ENCODE assay signal across 8 mouse cellular contexts in genomic region chr6:85936508-85937465, GRCm38 (mm10). TPM values are rescaled to one million over a fixed set of nuclear protein-coding genes. Genes with fewer than 3 reads are reported as not detected.
DNase-seq lines count a peak whose midpoint lies in the region; ATAC-seq and TF ChIP-seq lines count a peak whose summit lies in the region.
"Not testable (repeated sequence)": the region's sequence is repeated elsewhere in the genome, so short reads cannot be mapped to it uniquely, and the experiment has no call there.

No protein-coding gene starts in this region.

- H3K4me3 ChIP-seq in ES-Bruce4 (ENCODE audit: low read depth, low read length) = peak overlapping the region; percentile 51
- peak overlapping the region; percentile 46 for H3K4me3 ChIP-seq in forebrain, embryonic 12.5 days (replicated peaks)
- peak overlapping the region; percentile 59 for H3K4me3 ChIP-seq in heart, postnatal 0 days (ENCODE audit: low read depth, low read length)
- H3K4me3 ChIP-seq in liver, embryonic 15.5 days (replicated peaks) = peak overlapping the region; percentile 68
- H3K4me3 ChIP-seq in neural tube, embryonic 11.5 days (ENCODE audit: low read depth, low read length) = peak overlapping the region; percentile 35
- peak overlapping the region; percentile 37 for H3K4me3 ChIP-seq in stomach, postnatal 0 days (ENCODE audit: low read depth, low read length)

- ATAC-seq in forebrain, embryonic 12.5 days (ENCODE audit: low FRiP score) = peak; percentile 94
- ATAC-seq in heart, postnatal 0 days (ENCODE audit: insufficient read depth, low read depth) = peak; percentile 94
- peak; percentile 94 for ATAC-seq in liver, embryonic 15.5 days (ENCODE audit: insufficient read depth)
- ATAC-seq in neural tube, embryonic 11.5 days (ENCODE audit: insufficient read depth, low FRiP score, low TSS enrichment) = peak; percentile 94
- peak; percentile 97 for ATAC-seq in stomach, postnatal 0 days (ENCODE audit: low FRiP score, low TSS enrichment)

- H3K9me3 ChIP-seq in ES-Bruce4 (replicated peaks; ENCODE audit: control insufficient read depth, insufficient read depth, low read length, poor library complexity, severe bottlenecking); forebrain, embryonic 12.5 days; heart, postnatal 0 days (replicated peaks; ENCODE audit: control insufficient read depth, low read length); liver, embryonic 15.5 days (replicated peaks); neural tube, embryonic 11.5 days (ENCODE audit: control insufficient read depth, low read length); stomach, postnatal 0 days (ENCODE audit: control insufficient read depth, low read length): not testable (repeated sequence)

- peak; percentile 37 for TF ChIP-seq CTCF in ES-Bruce4 (IDR thresholded peaks at IDR 0.05; ENCODE audit: low read depth, low read length)
- peak; percentile 35 for TF ChIP-seq CTCF in heart, postnatal 0 days (IDR thresholded peaks at IDR 0.05; ENCODE audit: low read depth)
- TF ChIP-seq CTCF in stomach, postnatal 0 days (IDR thresholded peaks at IDR 0.05; ENCODE audit: low read depth) = peak; percentile 71

- H3K27ac ChIP-seq in ES-Bruce4 (ENCODE audit: insufficient read depth, low read length); neural tube, embryonic 11.5 days (ENCODE audit: low read depth, low read length): not testable (repeated sequence)
- H3K27ac ChIP-seq in forebrain, embryonic 12.5 days = peak overlapping the region; percentile 63; the same call in 1 of the 2 replicates
- H3K27ac ChIP-seq in heart, postnatal 0 days (ENCODE audit: low read depth) = peak overlapping the region; percentile 76
- peak overlapping the region; percentile 77 for H3K27ac ChIP-seq in liver, embryonic 15.5 days (replicated peaks)
- peak overlapping the region; percentile 20 for H3K27ac ChIP-seq in stomach, postnatal 0 days (replicated peaks)

- TF ChIP-seq EP300 in ES-Bruce4 (IDR thresholded peaks at IDR 0.05; ENCODE audit: insufficient read depth, low read depth, low read length); heart, postnatal 0 days (IDR thresholded peaks at IDR 0.05; ENCODE audit: low read depth); stomach, postnatal 0 days (optimal IDR thresholded peaks at IDR 0.05): not testable (repeated sequence)

- TF ChIP-seq POLR2A in ES-Bruce4 (IDR thresholded peaks at IDR 0.05; ENCODE audit: insufficient read depth, low read length) = not testable (repeated sequence)

- WGBS in forebrain, embryonic 12.5 days = 3% methylated on average over 50 of the region's 50 CpGs
- 1% methylated on average over 44 of the region's 50 CpGs for WGBS in heart, postnatal 0 days
- WGBS in liver, embryonic 15.5 days (ENCODE audit: insufficient replicate concordance) = under 1% methylated on average over 50 of the region's 50 CpGs
- 2% methylated on average over 48 of the region's 50 CpGs for WGBS in neural tube, embryonic 11.5 days
- WGBS in stomach, postnatal 0 days = 1% methylated on average over 32 of the region's 50 CpGs

- peak overlapping the region; percentile 57 for H3K4me2 ChIP-seq in forebrain, embryonic 12.5 days
- peak overlapping the region; percentile 61 for H3K4me2 ChIP-seq in heart, postnatal 0 days (ENCODE audit: low read depth, low read length)
- H3K4me2 ChIP-seq in liver, embryonic 15.5 days = peak overlapping the region; percentile 78
- peak overlapping the region; percentile 44 for H3K4me2 ChIP-seq in neural tube, embryonic 11.5 days (ENCODE audit: low read depth)
- peak overlapping the region; percentile 58 for H3K4me2 ChIP-seq in stomach, postnatal 0 days (replicated peaks; ENCODE audit: low read depth)

- not testable (repeated sequence) for H3K27me3 ChIP-seq in ES-Bruce4 (ENCODE audit: control insufficient read depth, insufficient read depth, low read length, poor library complexity, severe bottlenecking); forebrain, embryonic 12.5 days; heart, postnatal 0 days (ENCODE audit: control insufficient read depth, insufficient read depth, low read length); liver, embryonic 15.5 days; neural tube, embryonic 11.5 days (ENCODE audit: control insufficient read depth, insufficient read depth, low read length); stomach, postnatal 0 days (ENCODE audit: control insufficient read depth, insufficient read depth, low read length)

- H3K36me3 ChIP-seq in ES-Bruce4 (ENCODE audit: control insufficient read depth, insufficient read depth, low read length, poor library complexity, severe bottlenecking); forebrain, embryonic 12.5 days (replicated peaks); heart, postnatal 0 days (replicated peaks; ENCODE audit: control insufficient read depth, insufficient read depth, low read length); liver, embryonic 15.5 days (replicated peaks); neural tube, embryonic 11.5 days (ENCODE audit: control insufficient read depth, insufficient read depth, low read length); stomach, postnatal 0 days (ENCODE audit: control insufficient read depth, insufficient read depth, low read length): not testable (repeated sequence)

- DNase-seq in c-Kit-positive CD71-positive TER-119-positive erythroid progenitor cells, embryonic 14.5 days (ENCODE audit: low spot score) = peak; percentile 66
- DNase-seq in heart, postnatal 0 days (ENCODE audit: low spot score) = peak; percentile 89
- DNase-seq in kidney, postnatal 4 days = peak; percentile 85 to 91
- DNase-seq in neural tube, embryonic 11.5 days (ENCODE audit: low spot score) = peak; percentile 79
- peak; percentile 83 for DNase-seq in stomach, postnatal 0 days (ENCODE audit: low spot score)

- H3K9ac ChIP-seq in ES-Bruce4 (ENCODE audit: low read depth, poor library complexity, severe bottlenecking) = peak overlapping the region; percentile 2; the same call in 1 of the 2 replicates
- peak overlapping the region; percentile 55 for H3K9ac ChIP-seq in forebrain, embryonic 12.5 days
- peak overlapping the region; percentile 42 for H3K9ac ChIP-seq in heart, postnatal 0 days (replicated peaks; ENCODE audit: low read depth, low read length)
- peak overlapping the region; percentile 65 for H3K9ac ChIP-seq in liver, embryonic 15.5 days
- H3K9ac ChIP-seq in neural tube, embryonic 11.5 days (ENCODE audit: low read length) = peak overlapping the region; percentile 39
- peak overlapping the region; percentile 58 for H3K9ac ChIP-seq in stomach, postnatal 0 days (ENCODE audit: low read length)

- H3K4me1 ChIP-seq in ES-Bruce4 (ENCODE audit: control insufficient read depth, insufficient read depth, low read length); forebrain, embryonic 12.5 days; heart, postnatal 0 days (ENCODE audit: control insufficient read depth, insufficient read depth); neural tube, embryonic 11.5 days (ENCODE audit: control insufficient read depth, insufficient read depth, low read length); stomach, postnatal 0 days (replicated peaks; ENCODE audit: control insufficient read depth, insufficient read depth): not testable (repeated sequence)
- H3K4me1 ChIP-seq in liver, embryonic 15.5 days (replicated peaks) = peaks cover 16% of the 10 kb centered on the region

RNA-seq across cellular contexts. Expression of gene Nat8f1, which starts 21.3 kb away (rescaled TPM):
- polyA plus RNA-seq in ES-Bruce4 (2011; ENCODE audit: insufficient read depth, insufficient read length, low read depth, missing spikeins) = 1.0 and 1.7 TPM in 2 replicates
- 7.0 and 10.2 TPM in 2 replicates for polyA plus RNA-seq in forebrain, embryonic 12.5 days (2016; fragmentation: Nextera tagmentation; extraction: Ambion mirVana)
- total RNA-seq in heart, postnatal 0 days (2014; rRNA removed; ENCODE audit: low replicate concordance) = 3.6 TPM in 2 replicates
- polyA plus RNA-seq in heart, postnatal 0 days (2015; fragmentation: Nextera tagmentation; extraction: Ambion mirVana) = 5.6 and 7.4 TPM in 2 replicates
- 11.8 and 15.2 TPM in 2 replicates for polyA plus RNA-seq in liver, embryonic 15.5 days (2015; fragmentation: Nextera tagmentation; extraction: Ambion mirVana)
- polyA plus RNA-seq in neural tube, embryonic 11.5 days (2014; fragmentation: Nextera tagmentation; extraction: Ambion mirVana) = 5.8 and 6.4 TPM in 2 replicates
- polyA plus RNA-seq in stomach, postnatal 0 days (2015; fragmentation: Nextera tagmentation; extraction: Ambion mirVana) = 5.7 and 6.2 TPM in 2 replicates

RNA-seq across cellular contexts. Expression of gene Dusp11, which starts 24.7 kb away (rescaled TPM):
- 98.4 and 103 TPM in 2 replicates for polyA plus RNA-seq in ES-Bruce4 (2011; ENCODE audit: insufficient read depth, insufficient read length, low read depth, missing spikeins)
- 47.3 and 49.5 TPM in 2 replicates for polyA plus RNA-seq in forebrain, embryonic 12.5 days (2016; fragmentation: Nextera tagmentation; extraction: Ambion mirVana)
- 36.8 and 39.1 TPM in 2 replicates for total RNA-seq in heart, postnatal 0 days (2014; rRNA removed; ENCODE audit: low replicate concordance)
- 27.7 and 33.5 TPM in 2 replicates for polyA plus RNA-seq in heart, postnatal 0 days (2015; fragmentation: Nextera tagmentation; extraction: Ambion mirVana)
- 20.0 and 22.8 TPM in 2 replicates for polyA plus RNA-seq in liver, embryonic 15.5 days (2015; fragmentation: Nextera tagmentation; extraction: Ambion mirVana)
- 45.0 and 46.9 TPM in 2 replicates for polyA plus RNA-seq in neural tube, embryonic 11.5 days (2014; fragmentation: Nextera tagmentation; extraction: Ambion mirVana)
- 43.9 and 44.9 TPM in 2 replicates for polyA plus RNA-seq in stomach, postnatal 0 days (2015; fragmentation: Nextera tagmentation; extraction: Ambion mirVana)

RNA-seq across cellular contexts. Expression of gene Tprkb, which starts 25.1 kb away (rescaled TPM):
- 25.0 and 31.6 TPM in 2 replicates for polyA plus RNA-seq in ES-Bruce4 (2011; ENCODE audit: insufficient read depth, insufficient read length, low read depth, missing spikeins)
- polyA plus RNA-seq in forebrain, embryonic 12.5 days (2016; fragmentation: Nextera tagmentation; extraction: Ambion mirVana) = 39.1 TPM in 2 replicates
- total RNA-seq in heart, postnatal 0 days (2014; rRNA removed; ENCODE audit: low replicate concordance) = 8.5 and 15.0 TPM in 2 replicates
- 19.2 and 25.5 TPM in 2 replicates for polyA plus RNA-seq in heart, postnatal 0 days (2015; fragmentation: Nextera tagmentation; extraction: Ambion mirVana)
- 14.1 and 17.4 TPM in 2 replicates for polyA plus RNA-seq in liver, embryonic 15.5 days (2015; fragmentation: Nextera tagmentation; extraction: Ambion mirVana)
- 27.5 and 34.0 TPM in 2 replicates for polyA plus RNA-seq in neural tube, embryonic 11.5 days (2014; fragmentation: Nextera tagmentation; extraction: Ambion mirVana)
- 25.9 and 28.8 TPM in 2 replicates for polyA plus RNA-seq in stomach, postnatal 0 days (2015; fragmentation: Nextera tagmentation; extraction: Ambion mirVana)

RNA-seq across cellular contexts. Expression of gene Nat8f4, which starts 32.1 kb away (rescaled TPM):
- polyA plus RNA-seq in ES-Bruce4 (2011; ENCODE audit: insufficient read depth, insufficient read length, low read depth, missing spikeins) = 0.45 and 1.2 TPM in 2 replicates
- polyA plus RNA-seq in forebrain, embryonic 12.5 days (2016; fragmentation: Nextera tagmentation; extraction: Ambion mirVana) = 7.6 and 7.9 TPM in 2 replicates
- 0.42 and 2.2 TPM in 2 replicates for total RNA-seq in heart, postnatal 0 days (2014; rRNA removed; ENCODE audit: low replicate concordance)
- 1.4 and 1.7 TPM in 2 replicates for polyA plus RNA-seq in heart, postnatal 0 days (2015; fragmentation: Nextera tagmentation; extraction: Ambion mirVana)
- polyA plus RNA-seq in liver, embryonic 15.5 days (2015; fragmentation: Nextera tagmentation; extraction: Ambion mirVana) = 1.3 and 1.7 TPM in 2 replicates
- polyA plus RNA-seq in neural tube, embryonic 11.5 days (2014; fragmentation: Nextera tagmentation; extraction: Ambion mirVana) = 4.2 and 4.7 TPM in 2 replicates
- polyA plus RNA-seq in stomach, postnatal 0 days (2015; fragmentation: Nextera tagmentation; extraction: Ambion mirVana) = 1.7 and 2.6 TPM in 2 replicates

Comparison
In these comparisons a context has a peak if more than half of its experiments do, and no peak if none do; other contexts are left out.
1. H3K9ac ChIP-seq: peak in every context shown above with its lines; median percentile 65 in liver, embryonic 15.5 days; 58 in stomach, postnatal 0 days; 55 in forebrain, embryonic 12.5 days; 42 in heart, postnatal 0 days; 39 in neural tube, embryonic 11.5 days; 2 in ES-Bruce4.